Mouse (Mus musculus): Measurements from ENCODE around the gene BC017158. TPM values are rescaled to one million over a fixed set of nuclear protein-coding genes. Genes with fewer than 3 reads are reported as not detected.

The BC017158 gene
- total RNA-seq, 2 experiments from 2014 or later, result 23.4 to 24.5 TPM

DNA sequence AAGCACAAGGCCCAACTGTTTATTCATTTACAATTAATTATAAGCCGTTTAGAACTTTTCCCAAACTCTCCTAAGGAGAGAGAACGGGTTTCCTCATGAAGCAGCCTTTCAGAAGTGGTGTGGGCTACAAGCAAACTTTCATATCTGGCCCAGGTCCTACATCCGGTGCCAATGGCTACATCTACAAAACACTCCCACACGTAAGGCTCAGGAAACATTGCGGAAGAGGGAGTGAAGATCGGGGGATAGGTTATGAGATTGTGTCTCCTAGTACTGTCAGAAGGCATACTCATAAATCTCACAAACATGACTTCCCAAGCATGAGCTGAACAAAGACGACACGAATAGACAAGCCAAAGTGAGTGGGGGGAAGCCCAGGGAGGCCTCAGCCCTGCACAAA, 13.8 kb upstream of the BC017158 start:
- DNase-seq (ENCODE audit: low spot score in 2 of 2), result no peak
- intact Hi-C loops (cut with DNase I), result loop anchor here (5.0 kb wide), 1 partner anchor 35 kb away; no protein-coding TSS in a partner anchor

DNA sequence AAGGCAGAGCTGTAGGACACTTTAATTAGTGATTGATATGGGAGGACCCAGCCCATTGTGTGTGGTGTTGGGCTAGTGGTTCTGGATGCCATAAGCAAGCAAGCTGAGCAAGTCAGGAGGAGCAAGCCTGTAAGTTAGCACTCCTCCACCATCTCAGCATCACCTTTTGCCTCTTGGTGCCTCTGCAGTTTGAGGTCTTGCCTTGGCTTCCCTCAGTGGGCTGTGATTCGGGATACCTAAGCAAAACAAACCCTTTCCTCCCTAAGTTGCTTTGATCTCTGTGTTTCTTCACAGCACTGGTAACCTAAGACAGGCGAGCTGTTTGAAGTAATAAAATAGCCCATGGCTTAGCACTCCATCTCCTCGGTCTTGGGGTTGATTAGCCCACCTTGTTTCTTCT, 13.3 kb upstream of the BC017158 start:
- intact Hi-C loops (cut with DNase I), result loop anchor here (5.0 kb wide), 1 partner anchor 36 kb away; no protein-coding TSS in a partner anchor

DNA sequence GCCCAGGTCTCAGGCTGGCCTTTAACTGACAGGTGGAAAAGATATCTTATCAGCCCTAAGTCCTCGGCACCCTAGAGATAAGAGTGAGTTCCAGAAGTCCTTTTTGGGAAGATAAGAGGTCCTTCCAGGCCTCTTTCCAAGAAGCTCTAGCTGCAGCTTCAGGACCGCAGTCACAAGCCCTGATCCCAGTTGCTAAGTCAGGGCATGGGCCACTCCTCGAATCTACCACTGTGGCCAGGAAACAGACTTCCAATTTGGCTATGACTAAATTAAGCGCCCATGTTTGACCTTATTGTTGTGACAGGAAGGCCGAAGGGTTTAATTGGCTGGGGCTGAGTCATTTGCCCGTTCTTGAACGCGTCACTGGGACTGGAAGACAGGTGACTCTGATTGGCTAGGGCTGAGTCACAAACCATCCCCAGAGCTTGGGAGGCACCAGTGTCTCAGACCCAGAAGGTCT, 12.3 kb upstream of the BC017158 start:
- no peak for DNase-seq (ENCODE audit: low spot score in 2 of 2)
- intact Hi-C loops (cut with DNase I), result loop anchor here (5.0 kb wide), 1 partner anchor 37 kb away; no protein-coding TSS in a partner anchor

More for the DNA sequence above, 13.3 kb upstream of the BC017158 start:
- no peak for DNase-seq (ENCODE audit: low spot score in 2 of 2)

DNA sequence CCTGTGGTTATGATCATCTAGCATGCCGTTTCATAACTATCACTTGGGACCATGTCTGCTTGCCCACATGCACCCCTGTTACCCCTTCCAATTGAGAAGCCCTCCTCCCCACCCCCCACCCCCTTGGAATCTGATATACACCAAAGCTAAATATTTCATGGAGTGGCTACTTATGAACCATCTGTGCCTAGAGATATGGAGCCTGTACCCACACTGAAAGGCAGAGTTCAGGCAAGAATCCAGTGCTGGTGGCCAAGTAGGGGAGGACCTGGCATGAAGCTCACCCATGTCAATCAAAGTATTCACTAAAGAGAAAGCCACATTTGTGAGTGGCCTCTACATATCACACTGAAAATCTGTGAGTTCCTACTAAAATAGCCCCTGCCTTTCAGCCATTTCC, 11.8 kb upstream of the BC017158 start:
- intact Hi-C loops (cut with DNase I), result loop anchor here (5.0 to 10.0 kb wide), 2 partner anchors 38 to 115 kb away; no protein-coding TSS in a partner anchor
- DNase-seq (ENCODE audit: low spot score in 2 of 2), result no peak

DNA sequence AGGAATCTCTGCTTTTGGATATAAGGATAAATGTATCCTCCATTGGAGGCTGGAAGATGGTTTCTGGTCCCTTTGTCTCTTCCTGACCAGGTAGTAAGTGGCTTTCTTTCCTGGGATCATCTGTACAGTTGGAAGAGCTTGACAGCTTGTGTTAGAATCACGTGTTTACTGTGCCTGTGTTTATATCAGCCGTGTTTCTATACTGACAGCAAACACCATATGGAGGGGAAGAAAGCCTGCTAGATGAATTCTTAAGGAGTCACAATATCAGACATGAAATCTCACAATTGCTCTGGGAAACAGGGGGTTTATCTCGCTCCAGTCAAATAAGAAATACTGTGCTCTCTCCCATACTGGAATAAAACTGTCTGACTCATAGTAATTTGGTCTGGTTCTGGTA, 11.2 kb upstream of the BC017158 start:
- intact Hi-C loops (cut with DNase I), result loop anchor here (10.0 kb wide), 1 partner anchor 116 kb away; no protein-coding TSS in a partner anchor
- peak in 1 of 2 experiments; percentile 26 for DNase-seq (ENCODE audit: low spot score in 2 of 2)

DNA sequence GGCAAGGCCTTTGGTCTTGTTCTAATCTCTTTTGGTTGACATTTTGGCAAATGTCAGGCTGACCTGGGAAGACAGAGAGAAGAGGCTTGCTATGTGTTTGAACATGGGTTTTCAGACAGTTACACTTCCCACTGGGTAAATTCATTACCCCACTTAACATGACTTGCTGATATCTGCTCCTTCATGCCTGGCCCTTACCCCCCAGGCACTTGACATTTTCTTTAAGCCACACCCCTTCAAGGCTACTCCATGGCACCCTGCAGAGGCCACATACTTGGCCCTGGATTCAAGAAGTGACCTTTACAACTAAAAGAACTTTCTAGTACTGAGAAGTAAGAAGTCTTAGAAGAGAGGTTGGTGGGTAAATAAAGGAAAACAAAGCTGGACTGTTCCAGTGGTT, 9.9 kb upstream of the BC017158 start:
- intact Hi-C loops (cut with DNase I), result loop anchor here (10.0 kb wide), 1 partner anchor 117 kb away; no protein-coding TSS in a partner anchor
- DNase-seq (ENCODE audit: low spot score in 2 of 2), result no peak

DNA sequence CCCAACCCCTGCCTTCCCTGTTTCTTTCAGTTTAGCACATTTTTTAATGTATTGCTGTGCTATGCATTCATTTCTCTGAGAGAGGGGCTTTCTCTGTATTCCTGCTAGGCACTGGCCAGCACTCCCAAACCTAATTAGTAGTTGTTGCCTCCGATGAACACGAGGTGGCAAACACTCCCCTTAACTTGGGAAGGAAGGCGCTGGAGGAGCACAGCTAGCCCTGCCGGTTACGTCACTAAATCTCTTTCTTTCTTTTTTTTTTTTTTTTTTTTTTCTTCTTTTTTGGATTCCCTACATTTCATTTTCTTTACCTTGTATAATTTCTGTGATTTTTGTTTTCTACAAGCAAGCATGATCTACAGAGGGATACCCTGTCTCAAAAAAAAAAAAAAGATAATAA, 6.9 kb upstream of the BC017158 start:
- peak; percentile 45 to 64 for DNase-seq (ENCODE audit: low spot score in 2 of 2)
- intact Hi-C loops (cut with DNase I), result loop anchor here (5.0 to 10.0 kb wide), 2 partner anchors 120 to 387 kb away; no protein-coding TSS in a partner anchor

DNA sequence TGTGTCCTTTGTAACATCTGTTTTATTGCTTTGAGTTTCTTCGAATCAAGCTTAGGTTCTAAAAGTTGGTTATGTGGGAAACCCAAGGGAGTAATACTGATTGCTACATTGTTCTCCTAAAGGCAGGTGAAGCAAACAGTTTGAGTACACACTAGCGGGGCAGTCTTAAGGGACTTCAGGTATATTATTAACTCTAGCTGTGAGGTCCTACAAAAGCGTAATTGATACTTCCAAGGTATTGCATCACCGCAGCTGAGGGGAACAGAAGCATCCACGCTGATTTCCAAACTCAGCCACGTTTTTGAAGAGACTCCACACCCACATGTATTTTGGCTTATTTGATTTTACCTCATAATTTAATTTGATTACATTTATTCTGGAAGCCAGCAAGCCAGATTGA, 6.2 kb upstream of the BC017158 start:
- intact Hi-C loops (cut with DNase I), result loop anchor here (5.0 to 10.0 kb wide), 2 partner anchors 121 to 388 kb away; no protein-coding TSS in a partner anchor
- no peak for DNase-seq (ENCODE audit: low spot score in 2 of 2)

DNA sequence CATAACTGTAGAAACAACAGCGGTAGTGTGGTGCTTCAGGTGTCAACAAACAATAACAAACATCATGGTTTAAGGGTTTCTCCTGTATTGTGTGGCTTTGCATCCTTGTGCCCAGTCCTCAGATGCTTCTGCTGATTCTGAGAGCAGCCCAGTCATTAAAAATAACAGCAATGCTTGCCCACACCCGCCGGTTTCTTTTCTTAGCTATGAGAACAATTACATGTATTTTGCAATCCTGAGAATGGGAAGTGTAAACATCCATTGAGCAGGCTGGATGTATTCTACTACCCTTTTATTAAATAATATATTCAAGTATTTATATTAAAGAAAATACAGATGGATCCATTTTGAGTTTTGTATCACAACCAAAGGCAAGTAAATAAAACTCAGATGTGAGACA, 4.2 kb upstream of the BC017158 start:
- intact Hi-C loops (cut with DNase I), result loop anchor here (5.0 to 10.0 kb wide), 2 partner anchors 123 to 390 kb away; no protein-coding TSS in a partner anchor
- no peak for DNase-seq (ENCODE audit: low spot score in 2 of 2)

DNA sequence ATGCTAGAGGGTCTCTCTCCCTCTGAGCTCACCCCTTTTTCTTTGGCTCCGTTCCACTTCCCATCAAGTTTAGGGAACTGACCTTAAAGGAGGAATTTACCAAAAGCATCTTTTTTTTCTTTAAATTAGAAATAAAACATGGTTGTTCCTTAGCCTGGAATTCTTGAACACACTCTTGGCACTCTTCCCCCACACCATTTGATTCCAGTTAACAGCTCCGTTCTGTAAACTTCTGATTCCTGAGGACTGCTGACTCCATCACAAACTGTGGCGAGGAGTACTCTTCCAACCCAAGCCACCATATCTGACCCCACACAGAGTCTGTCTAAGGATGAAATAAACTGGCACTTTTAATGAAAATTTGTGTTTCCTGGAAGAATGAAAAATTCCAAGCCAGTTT, 3.0 kb upstream of the BC017158 start:
- no peak for DNase-seq (ENCODE audit: low spot score in 2 of 2)
- intact Hi-C loops (cut with DNase I), result loop anchor here (5.0 to 10.0 kb wide), 2 partner anchors 124 to 391 kb away; no protein-coding TSS in a partner anchor

DNA sequence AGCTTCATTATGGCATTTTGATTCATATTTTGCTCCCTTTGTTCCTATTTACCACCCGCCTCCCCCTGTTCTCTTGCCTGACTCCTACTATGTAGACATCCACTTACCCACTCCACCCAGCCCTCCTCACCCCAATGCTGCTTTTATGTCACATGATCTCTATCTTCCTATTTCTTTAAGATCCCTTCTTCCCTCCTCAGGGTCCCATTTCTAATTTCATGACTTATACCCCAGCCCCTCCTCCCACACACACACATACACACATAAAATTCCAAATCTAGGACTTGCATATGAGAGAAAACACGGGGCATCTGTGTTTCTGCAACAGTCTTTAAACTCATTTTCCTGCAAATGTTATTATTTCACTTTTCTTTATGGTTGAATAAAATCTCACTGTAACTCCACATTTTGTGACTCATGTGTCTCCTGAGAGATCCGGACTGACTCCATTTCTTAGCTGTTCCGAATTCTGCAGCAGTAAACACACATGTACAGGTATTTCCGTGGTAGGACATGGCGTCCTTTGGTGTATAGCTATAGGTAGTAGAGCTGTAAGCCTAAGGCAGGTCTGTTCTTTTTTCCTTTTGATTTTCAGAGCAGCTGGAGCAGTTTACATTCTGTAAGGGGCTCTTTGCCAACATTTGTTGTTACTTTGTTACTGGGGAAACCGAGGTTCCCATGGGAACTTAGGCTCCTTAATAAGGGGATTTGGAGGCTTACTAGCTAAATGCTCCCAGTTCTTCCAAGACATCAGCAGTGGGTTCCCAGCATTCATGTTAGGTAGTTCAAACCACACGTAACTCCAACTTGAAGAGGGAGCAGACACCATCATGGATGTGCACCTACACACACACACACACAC, 742 bp upstream of the BC017158 start:
- peak; percentile 41 to 66 for DNase-seq (ENCODE audit: low spot score in 2 of 2)
- intact Hi-C loops (cut with DNase I), result loop anchor here (5.0 kb wide), 1 partner anchor 51 kb away; the partner anchor contains the start of gene Tgfb1i1

DNA sequence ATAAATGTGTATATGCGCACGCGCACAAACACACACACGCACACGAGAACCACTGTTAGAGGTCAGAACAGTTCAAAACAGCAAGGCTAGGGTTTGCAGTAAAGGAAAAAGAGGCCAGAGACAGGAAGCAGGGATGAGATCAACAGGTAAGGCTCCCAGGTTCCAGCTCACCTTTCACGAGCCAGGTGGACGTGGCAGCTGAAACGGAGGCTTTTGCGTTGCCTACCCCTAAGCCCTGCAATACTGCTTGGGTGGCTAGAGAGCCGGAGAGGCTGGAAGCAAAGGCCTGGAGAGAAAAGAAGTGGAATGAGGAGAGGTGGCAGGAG, 716 bp downstream of the BC017158 start:
- intact Hi-C loops (cut with DNase I), result loop anchor here (5.0 kb wide), 1 partner anchor 50 kb away; the partner anchor contains the start of gene Tgfb1i1
- no peak for DNase-seq (ENCODE audit: low spot score in 2 of 2)

DNA sequence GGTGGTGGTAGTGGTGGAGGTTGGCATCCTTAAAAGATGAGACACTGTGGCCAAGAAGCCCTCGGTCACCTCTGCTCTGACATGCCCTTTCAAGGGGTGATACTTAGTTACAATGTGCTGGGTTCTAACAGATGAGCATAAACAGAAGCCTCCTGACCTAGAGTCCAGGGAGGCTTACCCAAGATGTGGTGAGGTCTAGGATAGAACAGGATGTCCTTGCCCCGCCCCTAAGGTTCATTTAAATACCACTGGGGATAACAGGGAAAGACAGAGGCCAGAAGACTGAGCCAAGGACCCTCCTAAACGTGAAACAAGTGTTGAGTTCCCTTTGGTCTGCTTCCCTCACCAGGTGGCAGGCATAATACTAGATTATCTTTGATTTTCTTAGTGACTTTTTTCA, 1.5 kb downstream of the BC017158 start:
- DNase-seq (ENCODE audit: low spot score in 2 of 2), result no peak
- intact Hi-C loops (cut with DNase I), result loop anchor here (5.0 kb wide), 1 partner anchor 49 kb away; the partner anchor contains the start of gene Tgfb1i1

DNA sequence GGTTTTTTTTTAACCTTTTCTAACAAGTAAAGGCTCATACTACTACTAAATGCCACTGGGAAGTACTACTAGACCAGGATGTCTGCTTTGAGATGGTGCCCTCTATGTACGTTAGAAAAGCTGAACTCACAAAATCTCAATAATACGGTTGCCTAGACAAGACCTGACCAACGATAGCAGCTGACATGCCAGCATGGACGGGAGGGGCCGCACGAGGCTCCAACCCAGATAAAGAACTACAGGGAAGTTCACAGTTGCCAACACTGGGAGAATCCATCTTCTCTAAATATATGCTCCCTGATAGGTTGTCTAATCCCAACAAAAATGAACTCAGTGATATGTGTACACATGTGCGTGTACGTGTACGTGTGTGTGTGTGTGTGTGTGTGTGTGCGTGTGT, 3.2 kb downstream of the BC017158 start:
- intact Hi-C loops (cut with DNase I), result loop anchor here (5.0 kb wide), 1 partner anchor 47 kb away; the partner anchor contains the start of gene Tgfb1i1

DNA sequence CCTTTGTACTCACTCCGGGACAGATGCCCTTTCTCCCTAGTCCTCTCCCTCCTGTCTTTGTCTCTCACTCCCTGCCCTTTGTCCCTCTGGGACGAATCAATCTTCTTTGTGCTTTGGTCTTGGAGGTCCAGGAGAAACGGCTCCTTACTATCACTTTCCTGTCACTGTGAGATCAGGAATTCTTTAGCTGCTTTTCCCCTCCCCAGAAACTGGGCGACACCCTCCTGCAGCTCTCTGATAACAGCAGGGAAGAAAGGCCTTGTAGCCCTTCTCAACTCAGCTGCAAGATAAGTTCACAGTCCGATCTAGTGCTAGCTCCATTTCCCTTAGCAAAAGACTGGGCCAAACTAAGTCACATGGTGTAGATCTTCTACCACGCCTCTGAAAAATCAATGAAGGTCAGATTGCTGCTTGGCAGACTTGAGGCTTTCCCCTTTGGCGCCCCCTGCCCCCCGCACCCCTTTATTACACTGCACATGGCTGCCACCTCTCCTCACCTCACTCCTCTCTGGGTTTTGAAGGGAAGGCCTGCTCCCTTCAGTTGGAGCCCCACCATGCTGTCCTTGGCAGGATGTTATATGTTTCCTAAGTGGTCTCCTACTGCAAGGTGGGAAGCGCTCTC, 8.9 kb downstream of the BC017158 start:
- intact Hi-C loops (cut with DNase I), result no loop called here

More for the DNA sequence above, 3.2 kb downstream of the BC017158 start:
- no peak for DNase-seq (ENCODE audit: low spot score in 2 of 2)

DNA sequence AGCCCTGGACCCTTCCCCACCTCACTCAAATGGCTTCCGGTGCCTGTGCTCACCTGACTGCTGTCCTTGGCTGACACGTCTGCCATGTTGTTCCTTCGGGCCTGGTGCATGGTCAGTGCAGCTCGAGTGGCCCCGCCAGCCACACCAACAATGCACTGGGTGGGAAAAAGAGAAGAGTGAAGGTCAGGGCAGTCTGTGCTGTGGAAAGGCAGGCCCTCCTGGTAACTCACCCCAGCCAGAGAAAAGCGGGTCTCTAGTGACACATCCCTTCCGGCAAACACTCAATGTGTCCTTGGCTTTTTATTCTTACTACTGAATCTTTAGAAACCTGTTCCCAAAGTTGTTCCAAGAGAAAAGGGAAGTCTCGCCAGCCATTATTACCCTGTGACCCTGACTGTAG, 12.9 kb downstream of the BC017158 start:
- intact Hi-C loops (cut with DNase I), result no loop called here
- no peak for DNase-seq (ENCODE audit: low spot score in 2 of 2)

More for the DNA sequence above, 8.9 kb downstream of the BC017158 start:
- DNase-seq (ENCODE audit: low spot score in 2 of 2), result no peak

DNA sequence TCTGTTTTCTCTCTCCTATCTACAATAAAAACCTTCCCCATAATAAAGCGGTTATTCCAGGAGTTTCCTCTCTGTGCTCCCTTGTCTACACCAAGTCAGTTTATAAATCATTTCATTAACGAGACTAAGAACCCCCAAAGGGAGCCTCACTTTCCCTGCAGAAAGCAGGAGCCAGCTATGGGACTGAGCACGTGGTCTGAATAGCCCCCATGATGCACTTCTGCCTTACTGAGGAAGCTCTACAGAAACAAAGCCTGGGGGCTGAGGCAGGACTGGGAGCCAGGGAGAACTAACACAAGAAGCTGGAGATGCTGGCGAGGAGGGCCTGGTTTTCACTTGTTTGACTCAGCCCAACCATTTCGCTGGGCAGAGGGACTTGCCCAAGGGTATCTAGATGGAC, 13.9 kb downstream of the BC017158 start:
- no peak for DNase-seq (ENCODE audit: low spot score in 2 of 2)
- intact Hi-C loops (cut with DNase I), result no loop called here

DNA sequence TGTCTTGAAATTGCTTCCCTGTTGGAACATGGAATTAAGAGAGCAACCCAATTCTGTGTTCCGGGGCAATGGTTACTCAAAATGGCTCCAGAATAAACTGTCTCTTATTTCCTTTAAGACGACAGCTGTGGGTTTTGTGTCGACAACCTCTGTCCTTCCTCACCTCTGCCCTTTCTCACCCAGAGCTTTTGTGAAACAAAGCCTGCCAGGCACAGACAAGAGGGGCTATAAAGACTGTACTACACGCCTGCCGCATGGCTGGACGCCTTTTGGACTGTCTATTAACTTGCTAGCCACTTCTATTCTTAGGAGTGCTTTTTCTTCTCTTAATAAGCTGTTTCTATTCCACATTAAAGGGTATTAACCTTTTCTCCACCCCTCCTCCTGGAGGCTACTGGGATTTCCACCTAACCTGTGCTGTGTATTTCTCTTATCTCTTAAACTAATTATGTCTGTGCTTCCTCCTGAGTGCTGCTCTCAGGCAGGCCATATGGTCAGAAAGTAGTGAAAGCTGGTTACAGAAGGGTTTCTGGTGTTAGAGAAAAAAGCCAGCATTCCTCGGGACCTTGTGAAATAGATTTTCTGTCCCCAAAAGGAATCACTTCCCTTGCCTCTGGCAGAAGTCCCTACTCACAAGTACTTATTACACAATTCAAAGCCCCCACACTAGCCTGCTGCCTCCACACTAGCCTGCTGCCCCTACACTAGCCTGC, 15.3 kb downstream of the BC017158 start:
- intact Hi-C loops (cut with DNase I), result no loop called here

DNA sequence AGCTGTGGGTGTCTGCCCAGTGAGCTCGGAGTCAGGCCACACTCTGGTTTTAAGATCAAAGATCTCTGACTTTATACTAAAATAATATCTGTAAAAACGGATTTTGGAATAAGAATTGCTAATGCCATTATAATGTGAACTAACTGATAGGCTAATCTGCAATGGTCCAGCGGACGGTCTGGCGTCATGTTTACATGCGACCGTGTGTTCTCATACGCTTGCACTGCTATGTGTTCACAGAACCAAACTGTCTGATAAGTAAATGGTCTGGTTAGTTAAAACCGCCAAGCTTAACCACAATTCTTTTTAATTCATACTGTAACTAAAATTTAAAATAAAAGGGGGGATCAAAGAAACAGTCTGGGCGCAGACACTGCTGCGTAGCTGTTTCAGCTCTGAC, 16.2 kb downstream of the BC017158 start:
- DNase-seq (ENCODE audit: low spot score in 2 of 2), result no peak
- intact Hi-C loops (cut with DNase I), result no loop called here

More for the DNA sequence above, 15.3 kb downstream of the BC017158 start:
- no peak for DNase-seq (ENCODE audit: low spot score in 2 of 2)

All from left cerebral cortex, postnatal 14 days (tissue).